Mouse (Mus musculus) brain, embryonic 18.5 days (tissue): ENCODE results near the gene Pmfbp1.
"Not testable (repeated sequence)": the region's sequence is repeated elsewhere in the genome, so short reads cannot be mapped to it uniquely, and the experiment has no call there.

ENCODE experiments used
- DNase-seq: peaks from one replicate; pipeline ENCODE4 v3.0.0-alpha.2; 2012; ENCODE audit warnings: low read depth, low spot score

Pmfbp1 gene

DNA sequence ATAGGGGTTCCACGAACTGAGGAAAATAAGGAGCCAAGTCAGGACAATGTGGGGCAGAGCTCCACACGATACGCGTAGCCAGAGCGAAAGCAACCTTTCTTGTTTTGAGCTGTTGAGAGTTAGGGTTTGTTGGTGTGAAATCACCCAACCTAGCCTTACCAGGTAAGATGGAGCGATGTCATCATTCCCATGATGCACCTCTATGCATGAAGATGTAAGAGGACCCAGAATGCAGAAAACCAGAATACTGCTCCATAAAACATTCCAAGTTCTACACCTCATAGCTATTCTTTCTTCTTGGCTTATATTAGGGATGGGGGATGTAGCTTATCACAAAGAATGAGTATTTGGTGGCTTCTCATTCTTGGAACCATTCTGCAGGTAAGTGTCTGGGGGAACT is at the start of gene Pmfbp1:
Gene Pmfbp1 (plus strand): TSS at position 301 of the 400 bp plus-strand sequence.
- no peak for DNase-seq

DNA sequence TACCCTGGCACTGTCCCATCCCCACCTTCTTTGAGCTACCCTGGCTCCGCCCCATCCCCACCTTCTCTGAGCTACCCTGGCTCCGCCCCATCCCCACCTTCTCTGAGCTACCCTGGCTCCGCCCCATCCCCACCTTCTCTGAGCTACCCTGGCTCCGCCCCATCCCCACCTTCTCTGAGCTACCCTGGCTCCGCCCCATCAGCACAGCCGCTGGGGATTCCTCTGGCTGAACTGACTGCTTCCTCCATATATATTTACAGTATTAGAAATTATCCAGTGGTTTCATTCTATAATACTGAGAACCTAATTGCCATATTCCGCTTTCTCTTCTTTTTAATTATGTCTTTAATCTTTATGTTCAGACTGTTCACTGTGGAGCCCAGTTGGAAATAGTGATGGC is 46.9 kb upstream of the Pmfbp1 start:
- not testable (repeated sequence) for DNase-seq

GRCm38 (mm10) chr8:109451000-109451399 is 42.8 kb upstream of the Pmfbp1 start:
- no peak for DNase-seq

DNA sequence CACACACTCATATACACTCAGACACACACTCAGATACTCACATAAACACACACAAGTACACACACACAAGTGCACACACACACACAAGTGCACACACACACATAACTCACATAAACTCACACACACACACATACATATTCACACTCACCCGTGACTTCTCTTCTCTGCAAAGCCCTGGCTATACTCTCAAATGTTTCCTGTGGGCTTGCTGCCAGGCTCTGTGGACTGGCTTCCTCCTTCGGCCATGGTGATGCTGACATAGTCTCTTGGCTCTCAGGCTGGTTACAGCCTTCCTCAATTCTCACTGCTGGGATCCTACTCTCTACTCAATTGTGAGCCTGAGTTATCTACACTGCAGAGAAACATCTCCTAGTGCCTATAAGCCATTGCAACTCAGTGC is 38.7 kb upstream of the Pmfbp1 start:
- no peak for DNase-seq

DNA sequence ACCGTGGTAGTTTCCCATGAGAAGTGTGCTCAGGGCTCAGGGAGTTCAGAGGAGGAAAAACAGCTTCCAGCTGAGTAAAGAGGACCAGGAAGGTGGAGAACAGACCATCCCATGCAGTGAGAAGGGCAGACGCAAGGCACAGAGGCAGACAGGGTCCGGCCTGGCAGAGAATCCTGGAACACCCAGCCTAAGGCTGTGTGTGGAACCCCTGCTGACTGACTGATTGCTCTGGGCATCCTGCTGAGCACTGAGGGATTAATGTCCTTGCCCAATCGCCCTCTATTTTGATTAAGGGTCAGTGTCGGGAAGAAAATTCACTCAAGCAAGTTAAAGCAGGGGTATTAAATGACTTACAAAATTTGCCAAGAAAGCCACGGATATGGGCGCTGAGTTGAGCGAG is 36.4 kb upstream of the Pmfbp1 start:
- no peak for DNase-seq

- no peak for DNase-seq
Observed at GRCm38 (mm10) chr8:109458580-109458979, 35.2 kb upstream of the Pmfbp1 start.

DNA sequence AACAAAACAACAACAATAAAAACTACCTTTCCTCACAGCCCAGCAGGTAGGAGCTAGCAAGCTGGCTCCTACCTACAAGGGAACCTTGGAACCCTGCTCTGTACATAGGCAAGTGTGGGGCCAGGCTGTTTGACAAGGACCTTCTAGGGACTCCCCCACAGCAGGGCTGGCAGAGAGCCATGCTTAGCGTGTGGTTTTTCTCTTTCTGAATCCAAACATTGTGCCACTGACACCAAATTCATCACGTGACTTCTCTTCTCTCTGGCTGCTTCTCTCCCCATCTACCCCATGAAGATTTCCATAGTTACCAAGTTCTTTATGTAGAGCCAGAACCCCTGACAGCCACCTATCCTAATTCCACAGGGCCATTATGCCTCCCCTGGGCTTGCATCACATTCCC is 30.8 kb upstream of the Pmfbp1 start:
- no peak for DNase-seq

- DNase-seq, result no peak
Observed at GRCm38 (mm10) chr8:109463677-109464313, 30.0 kb upstream of the Pmfbp1 start.

- peak; percentile 89 for DNase-seq
Observed at GRCm38 (mm10) chr8:109464451-109464891, 29.4 kb upstream of the Pmfbp1 start.

DNA sequence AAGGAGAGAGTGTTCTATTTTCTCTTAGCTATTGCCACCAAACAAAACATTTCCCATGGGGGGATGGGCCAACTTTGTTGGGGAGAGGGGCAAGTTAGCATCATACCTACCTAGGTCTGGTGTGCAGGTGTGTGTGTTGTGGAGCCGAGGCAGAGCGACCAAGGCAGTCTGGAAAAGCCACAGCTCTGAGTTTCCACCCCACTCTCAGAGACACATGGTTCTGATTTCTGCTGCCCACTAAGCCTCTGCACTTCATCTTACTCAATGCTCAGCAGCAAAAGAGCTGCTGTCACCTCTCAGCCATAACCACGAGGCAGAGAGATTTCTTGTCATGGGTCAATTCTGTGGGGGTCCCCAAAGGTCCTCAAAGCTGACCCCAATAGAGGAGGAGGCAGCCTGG is 28.8 kb upstream of the Pmfbp1 start:
- DNase-seq, result no peak

DNA sequence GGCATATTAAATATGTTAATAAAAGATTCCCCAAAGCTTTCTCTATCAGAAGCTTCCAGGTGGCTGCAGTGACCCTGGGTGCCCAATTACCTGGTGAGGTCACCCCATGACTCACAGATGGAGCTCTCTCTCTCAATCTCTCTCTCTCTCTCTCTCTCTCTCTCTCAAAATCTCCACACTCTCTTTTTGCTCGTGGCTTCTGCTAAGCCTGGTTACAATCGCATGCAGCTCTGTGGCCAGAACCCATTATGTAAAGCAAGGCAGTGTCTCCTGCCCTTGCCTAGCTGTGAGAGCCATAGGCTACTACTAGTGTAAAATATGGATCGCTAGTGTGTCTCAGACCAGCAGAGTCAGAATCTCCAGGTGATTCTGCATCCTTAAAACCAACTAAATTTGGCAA is 28.1 kb upstream of the Pmfbp1 start:
- no peak for DNase-seq

GRCm38 (mm10) chr8:109467516-109467915 is 26.3 kb upstream of the Pmfbp1 start:
- DNase-seq, result no peak

GRCm38 (mm10) chr8:109468112-109468511 is 25.7 kb upstream of the Pmfbp1 start:
- DNase-seq, result no peak

DNA sequence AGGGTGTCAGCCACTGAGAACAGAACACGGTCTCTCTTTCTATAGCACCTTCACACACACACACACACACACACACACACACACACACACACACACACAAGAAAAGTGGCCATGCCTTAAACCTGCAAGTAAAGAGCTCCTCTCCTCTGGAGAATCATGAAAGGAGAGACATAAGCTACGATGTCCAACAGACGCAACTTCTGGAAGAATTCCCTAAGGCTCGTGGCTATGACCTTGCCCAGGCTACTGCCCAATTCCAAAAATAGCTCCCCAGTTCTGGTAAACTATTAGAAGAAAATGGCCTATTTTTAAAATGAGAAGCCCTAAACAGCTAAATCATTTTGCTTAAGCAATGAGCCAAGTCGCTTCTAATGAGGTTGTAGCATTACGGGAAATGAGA is 22.0 kb upstream of the Pmfbp1 start:
- DNase-seq, result no peak

DNA sequence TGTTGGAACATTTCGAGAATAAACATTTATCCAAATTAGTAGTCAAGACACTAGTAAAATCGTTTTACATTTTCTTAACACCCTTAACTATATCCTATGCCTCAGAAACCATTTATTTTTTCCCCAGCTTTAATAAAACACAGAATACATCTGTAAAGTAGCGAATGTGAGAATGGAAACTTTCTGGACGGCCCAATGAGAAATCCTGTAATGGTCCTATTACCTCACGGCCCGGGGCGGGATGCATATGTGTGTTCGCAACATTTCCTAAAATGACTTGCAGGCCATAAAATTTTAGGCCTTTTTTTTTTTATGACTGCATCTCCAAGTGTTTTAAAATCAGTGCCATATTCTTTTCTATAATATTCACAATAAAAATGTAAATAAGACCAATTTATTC is 21.4 kb upstream of the Pmfbp1 start:
- DNase-seq, result no peak

DNA sequence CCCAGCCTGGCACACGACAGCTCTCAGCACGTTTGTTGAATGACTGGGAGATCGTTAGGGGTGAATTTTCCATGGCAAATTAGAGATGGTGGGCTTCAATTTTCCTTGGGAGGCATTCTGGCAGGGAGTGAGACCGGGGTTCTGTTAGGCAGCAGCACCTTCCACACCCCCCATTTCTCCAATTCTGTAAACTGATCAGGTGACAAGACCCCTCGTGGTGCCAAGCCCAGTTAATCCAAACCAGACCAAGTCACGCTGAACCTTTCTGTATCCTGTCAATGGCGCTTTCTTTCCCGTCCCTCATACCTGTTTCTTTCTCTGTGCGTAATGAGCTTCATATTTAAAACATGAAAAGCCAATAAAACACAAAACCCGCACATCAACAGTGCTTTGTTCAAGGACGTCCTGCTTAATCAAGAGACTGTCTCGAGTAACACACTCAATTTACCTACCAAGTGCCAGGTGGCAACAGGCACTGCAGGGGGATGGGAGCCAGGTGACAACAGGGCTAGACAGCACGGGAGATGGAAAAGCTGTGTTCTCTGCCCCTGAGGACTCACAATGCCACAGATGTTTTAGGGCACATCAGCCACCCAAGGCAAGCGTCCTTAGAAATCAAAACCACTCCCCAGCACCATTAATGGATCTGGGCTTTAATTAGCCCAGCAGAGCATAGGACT is 19.2 kb upstream of the Pmfbp1 start:
- no peak for DNase-seq

DNA sequence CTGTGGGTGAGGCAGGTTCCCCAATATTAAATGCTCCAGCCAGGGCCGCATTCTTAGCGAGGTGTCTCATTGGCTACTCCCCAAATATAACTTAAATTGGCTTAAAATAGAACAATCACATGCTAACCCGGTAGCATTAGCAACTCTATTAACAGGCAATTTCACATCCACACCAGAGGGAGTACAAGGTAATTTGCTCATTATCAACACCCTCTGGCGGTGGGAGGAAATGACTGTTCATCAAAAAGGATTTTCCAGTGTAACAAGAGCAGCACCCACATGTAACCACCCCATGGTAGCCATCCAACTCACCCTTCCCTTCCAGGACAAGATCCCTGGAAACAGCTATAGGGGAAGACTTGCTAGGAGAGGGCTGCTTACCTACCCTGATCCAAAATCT is 18.4 kb upstream of the Pmfbp1 start:
- no peak for DNase-seq

DNA sequence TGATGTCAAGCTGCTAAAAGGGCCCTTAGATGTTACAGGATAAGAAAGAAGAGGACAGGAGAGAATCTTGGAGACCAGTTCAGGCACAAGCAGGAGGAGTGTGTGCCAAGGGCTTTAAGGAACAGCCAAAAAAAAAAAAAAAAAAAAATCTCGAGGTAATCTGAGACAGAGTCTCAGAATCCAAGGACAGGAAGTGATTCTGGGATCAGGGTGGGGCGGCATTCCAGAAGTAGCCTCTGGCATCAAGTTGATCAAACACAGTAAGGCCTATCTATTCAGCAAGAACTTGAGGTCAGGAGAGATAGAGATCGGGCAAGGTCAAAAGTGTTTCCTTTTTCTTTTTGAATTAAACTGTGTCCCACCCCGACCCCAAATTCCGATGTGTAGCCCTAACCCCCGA is 15.2 kb upstream of the Pmfbp1 start:
- DNase-seq, result no peak

DNA sequence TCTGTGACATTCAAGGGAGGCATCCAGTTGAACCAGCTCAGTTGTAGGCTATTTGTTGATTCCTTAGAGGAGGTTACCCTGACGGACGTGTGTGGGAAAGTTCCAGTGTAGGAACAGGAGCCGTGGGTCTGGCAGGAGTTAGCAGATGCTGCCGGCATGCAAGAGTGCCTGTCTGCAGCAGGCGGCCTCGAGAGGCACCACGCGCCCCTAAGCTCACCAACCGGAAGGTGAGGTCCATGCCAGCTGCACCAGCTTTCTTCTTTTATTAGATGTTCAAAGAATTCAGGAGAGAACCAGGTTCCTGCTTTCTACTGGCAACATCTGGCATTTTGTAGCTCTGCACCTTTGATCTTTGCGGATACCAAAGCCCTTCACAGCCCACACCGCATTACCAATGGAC is 9.1 kb upstream of the Pmfbp1 start:
- DNase-seq, result no peak

- DNase-seq, result no peak
Observed at GRCm38 (mm10) chr8:109485530-109485929, 8.3 kb upstream of the Pmfbp1 start.

GRCm38 (mm10) chr8:109492785-109493184 is 1.0 kb upstream of the Pmfbp1 start:
- DNase-seq, result no peak

GRCm38 (mm10) chr8:109494601-109495000 is 774 bp downstream of the Pmfbp1 start:
- DNase-seq, result no peak

DNA sequence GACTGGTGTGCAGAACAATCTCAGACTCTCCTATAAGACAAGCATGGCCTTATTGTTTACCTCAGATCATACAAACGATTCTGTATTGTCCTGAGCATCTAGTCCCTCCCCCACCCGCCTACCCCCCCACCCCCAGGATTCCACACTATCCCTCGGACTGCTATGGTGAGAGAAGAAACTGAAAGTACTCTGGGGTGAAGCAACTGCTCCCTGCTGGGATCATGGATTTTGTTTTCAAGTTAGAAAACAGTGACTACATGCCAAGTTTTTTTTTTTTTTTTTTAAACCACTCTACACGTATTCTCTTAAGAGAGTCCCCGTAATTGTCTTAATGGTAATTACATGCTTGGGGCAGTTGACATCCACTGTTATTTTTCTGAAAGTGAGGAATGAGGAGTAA is 3.6 kb downstream of the Pmfbp1 start:
- no peak for DNase-seq
